Mouse (Mus musculus) lung, embryonic 14.5 days (tissue): ENCODE results near the gene Sufu. TPM values are rescaled to one million over a fixed set of nuclear protein-coding genes. Genes with fewer than 3 reads are reported as not detected.
A peak's percentile ranks its signal among the peaks of the same experiment; 100 is the strongest.

Experiments used
- ATAC-seq: fragments of 200-750 bp; cut with Nextera tagmentation; 2 replicates; pipeline ENCODE4 v1.8.0; 2017; ENCODE audit warnings: mild to moderate bottlenecking, moderate TSS enrichment, moderate library complexity; ENCODE audit not compliant: insufficient read depth
- DNase-seq: peaks from one replicate; pipeline ENCODE4 v3.0.0-alpha.2; 2015
- H3K27ac ChIP-seq: fragments of 300-500 bp; sonication (generic); 2 replicates; pipeline ENCODE4 v1.5.1; 2014; ENCODE audit warnings: low read depth, mild to moderate bottlenecking, moderate library complexity
- H3K27me3 ChIP-seq: fragments of 300-500 bp; sonication (generic); 2 replicates; pipeline ENCODE4 v1.6.1; 2014; ENCODE audit warnings: low read length, control low read depth; ENCODE audit not compliant: insufficient read depth
- H3K36me3 ChIP-seq: fragments of 300-500 bp; sonication (generic); 2 replicates; pipeline ENCODE4 v1.6.1; 2014; ENCODE audit warnings: control low read depth; ENCODE audit not compliant: insufficient read depth
- H3K4me1 ChIP-seq: fragments of 300-500 bp; sonication (generic); 2 replicates; pipeline ENCODE4 v1.6.1; 2014; ENCODE audit warnings: antibody characterized with exemption, control low read depth; ENCODE audit not compliant: insufficient read depth
- H3K4me2 ChIP-seq: fragments of 300-500 bp; sonication (generic); 2 replicates; pipeline ENCODE4 v1.6.1; 2014; ENCODE audit warnings: mild to moderate bottlenecking
- H3K4me3 ChIP-seq: fragments of 300-500 bp; sonication (generic); 2 replicates; pipeline ENCODE4 v1.5.1; 2014; ENCODE audit warnings: low read depth, low read length
- H3K9ac ChIP-seq: fragments of 300-500 bp; sonication (generic); 2 replicates; pipeline ENCODE4 v1.6.1; 2014
- H3K9me3 ChIP-seq: fragments of 300-500 bp; sonication (generic); 2 replicates; pipeline ENCODE4 v1.6.1; 2016; ENCODE audit warnings: low read depth, low read length, control low read depth
- CTCF ChIP-seq: IDR thresholded peaks from 2 replicates; pipeline ENCODE4 v1.5.1; 2016; ENCODE audit warnings: antibody characterized with exemption, low read depth
- WGBS: fragments of 180-500 bp; shearing (Covaris S2); extraction: QIAGEN DNeasy Blood & Tissue Kit; methylation state at CpG from one replicate; pipeline ENCODE4 v1.1.7; 2014; 5-methylcytosine and 5-hydroxymethylcytosine counted together
- polyA plus RNA-seq: library from polyadenylated mRNA; unstranded; fragments of >200 nt; fragmentation: Nextera tagmentation; extraction: Ambion mirVana; gene quantifications from 2 replicates; pipeline ENCODE4 v1.2.1, GENCODE M21; 2014

Sufu gene
- polyA plus RNA-seq, 1 experiment from 2014 or later: 47.5 TPM

- H3K4me1 ChIP-seq: peaks cover 33% of the 10 kb centered on the region
- 14% methylated on average over 6 of the region's 6 CpGs for WGBS
- no peak for DNase-seq
These were observed 127.5 kb downstream of the Sufu start for GRCm38 (mm10) chr19:46524152-46524544.

GRCm38 (mm10) chr19:46524601-46525321, 128.1 kb downstream of the Sufu start:
- peak overlapping the region; percentile 19; the same call in 1 of the 2 replicates for H3K27ac ChIP-seq
- ATAC-seq (peak; percentile 23), DNase-seq (peak; percentile 71)
- 25% methylated on average over 14 of the region's 14 CpGs for WGBS
- peak overlapping the region; percentile 61 for H3K4me2 ChIP-seq
- H3K4me3 ChIP-seq: 0 out of 2 replicates have a peak overlapping the region, but pooled peaks have one; percentile 14
- TF ChIP-seq CTCF: peak; percentile 22; the same call in 1 of the 2 replicates
- H3K4me1 ChIP-seq: peaks cover 37% of the 10 kb centered on the region
- peak overlapping the region; percentile 5; the same call in 1 of the 2 replicates for H3K9ac ChIP-seq
- H3K9me3 ChIP-seq: no peaks in the 10 kb centered on the region
- H3K27me3 ChIP-seq: no peaks in the 10 kb centered on the region
- H3K36me3 ChIP-seq: no peaks in the 10 kb centered on the region

More at GRCm38 (mm10) chr19:46524152-46524544, 127.5 kb downstream of the Sufu start:
- peak overlapping the region; percentile 61 for H3K4me2 ChIP-seq
- no peak; the same call in 1 of the 2 replicates for ATAC-seq
- peak overlapping the region; percentile 20; the same call in 1 of the 2 replicates for H3K9ac ChIP-seq
- no peaks in the 10 kb centered on the region for H3K27me3 ChIP-seq
- no peaks in the 10 kb centered on the region for H3K36me3 ChIP-seq
- TF ChIP-seq CTCF: no peak
- no peaks in the 10 kb centered on the region for H3K9me3 ChIP-seq
- peak overlapping the region; percentile 14; the same call in 1 of the 2 replicates for H3K4me3 ChIP-seq
- H3K27ac ChIP-seq: peak overlapping the region; percentile 81

- Histone ChIP-seq H3K4me1 (peaks cover 48% of the 10 kb centered on the region), H3K9ac (no peak overlapping the region), H3K4me3 (no peak overlapping the region), H3K27me3 (no peaks in the 10 kb centered on the region), H3K36me3 (no peaks in the 10 kb centered on the region), H3K9me3 (no peaks in the 10 kb centered on the region), H3K4me2 (no peak overlapping the region), H3K27ac (no peak overlapping the region)
- TF ChIP-seq CTCF: no peak
- ATAC-seq: no peak
- 61% methylated on average over 10 of the region's 10 CpGs for WGBS
- DNase-seq: peak; percentile 65
These were observed 129.3 kb downstream of the Sufu start for GRCm38 (mm10) chr19:46525691-46526631.

- H3K36me3 ChIP-seq: no peaks in the 10 kb centered on the region
- H3K27ac ChIP-seq: peak overlapping the region; percentile 78; the same call in 1 of the 2 replicates
- peaks cover 66% of the 10 kb centered on the region for H3K4me1 ChIP-seq
- ATAC-seq (no peak), DNase-seq (no peak)
- peak overlapping the region; percentile 41; the same call in 1 of the 2 replicates for H3K9ac ChIP-seq
- peak overlapping the region; percentile 65 for H3K4me2 ChIP-seq
- no peaks in the 10 kb centered on the region for H3K9me3 ChIP-seq
- H3K4me3 ChIP-seq: peak overlapping the region; percentile 19
- no peak for TF ChIP-seq CTCF
- no peaks in the 10 kb centered on the region for H3K27me3 ChIP-seq
- WGBS: 29% methylated on average over 17 of the region's 17 CpGs
These were observed 131.2 kb downstream of the Sufu start for GRCm38 (mm10) chr19:46527632-46528528.

DNA sequence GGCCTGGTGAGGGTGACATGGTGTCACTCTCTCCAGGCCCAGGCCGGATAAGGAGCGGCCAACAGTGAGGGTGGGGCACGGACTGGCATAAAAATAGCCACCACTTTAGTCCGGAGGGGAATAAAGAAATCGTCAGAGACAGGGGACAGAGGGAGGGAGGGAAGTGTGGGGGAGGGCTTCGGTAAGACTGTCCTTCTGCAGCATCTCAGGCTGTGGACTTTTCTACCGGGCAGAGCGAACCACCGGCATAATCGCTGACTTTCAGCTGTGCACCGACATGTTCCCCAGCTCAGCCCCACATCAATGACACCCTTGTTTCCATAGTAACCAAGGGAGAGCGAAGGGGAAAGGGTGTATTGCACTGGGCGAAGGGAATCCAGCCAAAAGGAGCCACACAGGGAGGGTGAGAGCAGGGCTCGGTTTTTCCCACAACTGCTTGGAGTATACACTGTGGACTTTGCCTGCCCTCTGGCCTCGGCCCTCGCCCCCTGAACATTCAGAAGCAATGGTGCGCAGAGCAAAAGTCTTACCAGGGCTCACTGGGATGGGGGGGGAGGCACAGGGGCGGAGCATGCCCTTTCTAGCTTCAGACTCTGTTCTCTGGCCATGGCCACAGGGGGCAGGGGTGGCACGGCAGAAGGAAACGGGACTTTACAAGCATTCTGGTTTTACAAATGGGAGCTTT, 132.0 kb downstream of the Sufu start:
- H3K9ac ChIP-seq: peak overlapping the region; percentile 41
- no peaks in the 10 kb centered on the region for H3K27me3 ChIP-seq
- WGBS: 1% methylated on average over 20 of the region's 20 CpGs
- H3K4me2 ChIP-seq: peak overlapping the region; percentile 65
- peaks cover 63% of the 10 kb centered on the region for H3K4me1 ChIP-seq
- peak; percentile 78 for DNase-seq
- peak overlapping the region; percentile 19 for H3K4me3 ChIP-seq
- TF ChIP-seq CTCF: peak; percentile 28
- H3K9me3 ChIP-seq: no peaks in the 10 kb centered on the region
- H3K27ac ChIP-seq: peak overlapping the region; percentile 78
- H3K36me3 ChIP-seq: no peaks in the 10 kb centered on the region
- peak; percentile 64 for ATAC-seq
